Mouse (Mus musculus) T-helper 2 cell (primary cell): Measurements from ENCODE around the gene Fbxo6.
"Not testable (repeated sequence)": the region's sequence is repeated elsewhere in the genome, so short reads cannot be mapped to it uniquely, and the experiment has no call there.

Experiments
- in situ Hi-C: fragments of 300-600 bp; cut with MboI, MseI; formaldehyde crosslinking; loops from one replicate; pipeline ENCODE4 v1.15.1; 2025; ENCODE audit warnings: high pct_unique_total_duplicates

Fbxo6 gene

GRCm38 (mm10) chr4:148151267-148152168 is at the start of gene Fbxo6:
Gene Fbxo6 (minus strand): TSS chr4:148152140.
- in situ Hi-C loops, result loop anchor here (25.0 kb wide), 1 partner anchor 461 kb away; the partner anchor contains the start of gene Masp2

- in situ Hi-C loops, result no loop called here
Observed at GRCm38 (mm10) chr4:148198721-148199120, 46.8 kb upstream of the Fbxo6 start.

DNA sequence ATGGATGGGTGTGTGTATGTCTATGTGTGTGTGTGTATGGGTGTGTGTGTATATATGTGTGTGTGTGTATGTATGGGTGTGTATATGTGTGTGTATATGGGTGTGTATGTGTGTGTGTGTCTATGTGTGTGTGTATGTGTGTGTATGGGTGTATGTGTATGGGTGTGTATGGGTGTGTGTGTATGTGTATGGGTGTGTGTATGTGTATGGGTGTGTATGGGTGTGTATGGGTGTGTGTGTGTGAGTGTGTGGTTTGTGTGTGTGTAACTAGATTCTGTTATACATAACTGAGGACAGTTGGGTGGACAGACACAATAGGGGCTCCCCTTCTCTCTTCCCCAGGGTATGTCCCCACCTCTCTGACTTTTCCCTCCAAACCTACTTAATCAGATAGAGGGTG is 42.5 kb upstream of the Fbxo6 start:
- in situ Hi-C loops, result no loop called here

DNA sequence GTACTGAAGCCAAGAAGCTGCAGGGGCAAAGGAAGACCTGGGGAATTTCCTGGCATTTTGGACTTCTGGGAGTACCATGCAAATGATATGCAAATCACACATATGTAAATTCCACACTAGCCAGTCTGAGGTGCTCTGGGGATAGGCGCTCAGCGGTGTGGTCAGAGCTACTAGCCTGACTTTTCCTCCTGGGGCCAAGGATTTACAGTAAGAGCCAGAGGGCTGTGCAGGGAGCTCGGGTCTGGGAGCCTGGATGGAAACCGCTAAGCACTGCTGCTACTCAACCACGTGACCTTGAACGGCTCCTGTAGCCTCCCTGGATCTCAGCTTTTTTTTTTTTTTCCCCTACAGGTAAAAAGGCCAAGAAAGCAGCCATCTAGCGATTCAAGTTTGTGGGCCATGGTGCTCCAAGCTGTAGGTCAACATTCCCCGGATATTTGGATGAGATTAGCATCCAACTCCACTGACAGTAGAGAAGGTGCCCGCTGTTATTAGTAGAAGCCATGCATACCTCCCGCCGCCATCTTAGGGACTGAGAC is 40.8 kb upstream of the Fbxo6 start:
- in situ Hi-C loops, result no loop called here

- in situ Hi-C loops, result not testable (repeated sequence)
Observed at GRCm38 (mm10) chr4:148188767-148189166, 36.8 kb upstream of the Fbxo6 start.

DNA sequence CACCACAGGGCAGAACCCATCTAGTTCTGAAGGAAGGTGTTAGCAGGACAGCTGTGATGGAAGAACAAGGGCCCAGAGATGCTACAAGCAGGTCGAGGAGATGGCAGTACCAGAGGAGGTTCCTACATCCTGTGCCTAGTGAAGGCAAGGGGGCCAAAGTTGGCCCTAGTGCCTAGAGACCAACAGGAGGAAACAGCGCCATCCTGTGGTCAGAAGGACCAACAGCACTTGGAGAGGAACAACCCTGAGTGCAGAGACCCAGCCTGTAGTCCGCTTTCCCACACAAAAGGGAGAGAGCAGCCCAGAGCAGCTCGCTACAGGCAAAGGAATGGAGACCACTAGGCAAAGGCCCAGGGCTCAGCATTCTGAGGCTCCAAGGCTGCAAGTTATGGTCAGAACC is 33.9 kb upstream of the Fbxo6 start:
- in situ Hi-C loops, result no loop called here

DNA sequence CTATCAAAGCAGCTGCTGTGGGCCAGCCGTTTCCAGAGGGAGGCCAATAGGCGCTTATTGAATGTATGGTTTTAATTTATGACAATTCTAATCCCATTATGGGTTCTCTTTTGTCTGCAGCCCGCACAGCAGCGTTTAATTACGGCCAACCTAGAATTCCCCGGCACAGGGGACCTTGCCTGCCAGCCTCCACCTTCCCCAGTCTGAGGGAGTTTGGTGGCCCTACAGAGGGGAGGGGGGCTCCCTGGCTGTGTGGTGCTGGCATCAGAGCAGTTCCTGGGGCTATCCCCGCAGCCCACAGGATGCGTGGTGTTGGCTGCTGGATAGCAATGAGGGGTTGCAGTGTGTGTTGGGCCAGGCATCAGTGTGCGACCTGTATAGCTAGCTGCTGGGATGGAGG is 32.6 kb upstream of the Fbxo6 start:
- in situ Hi-C loops, result no loop called here

DNA sequence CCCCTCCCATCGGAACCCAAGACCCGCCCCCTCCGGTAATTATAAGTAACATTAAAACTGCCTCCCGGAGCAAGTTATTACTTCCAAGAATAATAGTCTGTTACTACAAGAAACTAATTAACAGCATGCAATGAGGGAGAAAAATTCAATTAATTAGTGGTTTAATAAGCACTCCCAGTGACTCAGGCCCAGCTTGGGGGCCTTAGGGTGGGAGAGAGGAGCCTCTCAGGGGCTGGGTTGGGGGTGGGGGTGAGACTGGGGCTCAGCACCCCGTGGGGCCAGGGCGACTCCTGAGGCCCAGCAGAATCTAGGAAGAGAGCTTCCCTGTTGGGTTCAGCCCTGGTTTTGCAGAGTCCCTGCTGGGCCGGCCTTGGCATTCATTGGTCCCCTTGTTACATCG is 30.4 kb upstream of the Fbxo6 start:
- in situ Hi-C loops, result no loop called here

DNA sequence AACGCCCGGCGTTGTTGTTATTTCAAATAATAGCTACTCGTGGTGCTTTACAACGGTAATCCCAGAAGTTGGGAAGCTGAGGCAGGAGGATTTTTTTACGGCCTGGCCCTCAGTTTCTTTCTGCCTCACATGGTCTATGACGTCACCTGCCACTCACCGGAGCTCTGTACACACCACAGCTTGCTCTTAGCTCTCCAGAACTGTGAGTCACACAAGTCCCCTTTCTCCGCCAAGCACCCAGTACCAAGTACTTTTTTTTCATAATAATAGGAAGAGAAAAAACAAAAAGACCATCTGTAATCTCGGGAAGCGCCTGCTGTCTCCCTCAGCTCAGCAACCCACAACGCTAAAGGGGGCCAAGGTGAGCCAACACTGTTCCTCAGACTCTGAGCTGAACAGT is 29.5 kb upstream of the Fbxo6 start:
- in situ Hi-C loops, result no loop called here

DNA sequence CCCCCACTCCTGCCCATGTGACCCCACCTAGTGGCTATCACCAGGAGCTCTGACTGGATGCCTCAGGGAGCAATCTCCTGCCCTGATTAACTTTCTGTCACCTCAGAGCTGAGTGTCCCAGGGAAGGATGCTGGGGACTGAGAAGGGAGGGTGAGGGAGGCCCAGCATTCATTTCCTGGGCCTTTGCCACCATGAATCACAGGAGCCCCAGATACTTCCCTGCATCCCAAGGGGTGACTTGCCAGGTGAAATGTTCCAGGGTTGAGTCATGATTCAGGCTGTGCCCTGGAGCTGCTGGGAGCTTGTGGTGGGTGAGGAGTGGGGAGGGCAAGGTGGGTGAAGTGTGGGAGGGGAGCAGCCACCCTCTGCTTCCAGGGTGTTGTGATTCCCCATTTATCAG is 25.8 kb upstream of the Fbxo6 start:
- in situ Hi-C loops, result loop anchor here (10.0 kb wide), 1 partner anchor 207 kb away; no protein-coding TSS in a partner anchor

DNA sequence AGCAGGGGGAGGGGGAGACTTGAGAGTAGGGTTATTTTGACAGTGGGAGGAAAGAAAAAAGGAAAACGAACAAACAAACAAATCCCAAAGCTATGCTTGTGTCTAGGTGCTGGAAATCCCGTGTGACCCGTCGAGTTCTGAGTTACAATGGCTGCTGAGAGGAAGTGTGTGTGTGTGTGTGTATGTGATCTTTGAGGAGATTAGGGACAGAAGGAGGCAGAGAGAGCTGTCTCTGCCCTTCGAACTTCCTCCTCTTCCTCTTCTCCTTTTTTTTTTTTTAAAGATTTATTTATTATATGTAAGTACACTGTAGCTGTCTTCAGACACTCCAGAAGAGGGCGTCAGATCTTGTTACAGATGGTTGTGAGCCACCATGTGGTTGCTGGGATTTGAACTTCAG is 24.7 kb upstream of the Fbxo6 start:
- in situ Hi-C loops, result loop anchor here (10.0 kb wide), 1 partner anchor 208 kb away; no protein-coding TSS in a partner anchor

DNA sequence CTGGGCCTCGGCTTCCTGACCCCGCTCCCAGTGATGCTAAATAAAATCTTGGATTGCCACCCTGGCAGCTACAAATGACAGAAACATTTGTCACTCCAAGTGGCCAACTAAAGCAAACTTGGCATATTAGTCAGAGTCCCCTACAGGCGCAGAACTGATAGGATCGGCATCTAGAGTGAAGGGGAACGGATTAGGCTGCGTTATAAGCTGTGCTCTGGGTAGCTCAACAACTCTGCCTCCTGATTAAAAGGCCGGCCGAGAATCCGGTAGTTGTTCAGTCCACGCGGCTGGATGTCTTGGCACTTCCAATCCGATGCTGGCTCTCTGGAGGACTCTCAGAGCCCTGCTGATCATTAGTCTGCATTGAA is 22.5 kb upstream of the Fbxo6 start:
- in situ Hi-C loops, result loop anchor here (5.0 to 25.0 kb wide), 4 partner anchors 113 to 438 kb away; partner anchors contain the start of genes Disp3 and Masp2

GRCm38 (mm10) chr4:148173811-148174494 is 22.0 kb upstream of the Fbxo6 start:
- in situ Hi-C loops, result loop anchor here (5.0 to 25.0 kb wide), 4 partner anchors 113 to 438 kb away; partner anchors contain the start of genes Disp3 and Masp2

GRCm38 (mm10) chr4:148171261-148171660 is 19.3 kb upstream of the Fbxo6 start:
- in situ Hi-C loops, result loop anchor here (5.0 to 25.0 kb wide), 4 partner anchors 116 to 441 kb away; partner anchors contain the start of genes Disp3 and Masp2

DNA sequence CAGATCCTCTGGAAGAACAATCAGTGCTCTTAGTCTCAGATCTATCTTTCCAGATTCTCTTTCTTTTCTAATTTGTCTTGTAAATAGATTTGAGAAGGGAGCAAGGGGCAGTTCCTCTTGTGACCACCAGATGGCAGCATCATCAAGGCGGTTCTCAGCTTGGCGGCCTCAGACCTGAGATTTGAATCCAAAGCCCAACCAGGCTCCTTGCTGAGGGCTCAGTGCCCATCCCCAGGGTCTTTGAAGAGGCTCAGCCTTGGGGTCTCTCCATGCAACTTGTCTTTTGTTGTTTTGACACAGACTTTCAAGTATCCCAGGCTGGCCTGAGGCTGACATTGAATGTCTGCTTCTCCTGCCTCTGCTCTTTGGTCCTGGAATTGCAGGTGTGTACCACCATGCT is 18.9 kb upstream of the Fbxo6 start:
- in situ Hi-C loops, result loop anchor here (5.0 to 25.0 kb wide), 4 partner anchors 116 to 441 kb away; partner anchors contain the start of genes Disp3 and Masp2

GRCm38 (mm10) chr4:148169586-148169985 is 17.6 kb upstream of the Fbxo6 start:
- in situ Hi-C loops, result loop anchor here (5.0 to 25.0 kb wide), 2 partner anchors 57 to 443 kb away; partner anchors contain the start of gene Masp2

DNA sequence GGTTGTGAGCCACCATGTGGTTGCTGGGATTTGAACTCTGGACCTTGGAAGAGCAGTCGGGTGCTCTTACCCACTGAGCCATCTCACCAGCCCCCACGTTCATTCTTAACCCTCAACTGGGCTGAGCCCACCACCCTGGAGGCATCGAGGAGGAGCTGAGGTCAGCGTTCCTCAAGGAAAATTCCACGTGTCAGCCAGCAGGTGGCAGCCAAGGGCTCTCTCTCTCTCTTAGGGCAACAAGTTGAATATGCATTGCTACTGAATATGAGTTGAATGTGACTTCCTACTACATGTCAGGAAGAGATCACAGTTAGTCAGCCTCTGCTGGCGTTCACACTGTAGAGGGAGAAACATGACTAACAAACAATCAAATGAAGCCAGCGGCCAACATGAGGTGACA is 16.3 kb upstream of the Fbxo6 start:
- in situ Hi-C loops, result loop anchor here (5.0 to 25.0 kb wide), 2 partner anchors 56 to 444 kb away; partner anchors contain the start of gene Masp2

- in situ Hi-C loops, result loop anchor here (5.0 to 25.0 kb wide), 2 partner anchors 55 to 445 kb away; partner anchors contain the start of gene Masp2
Observed at GRCm38 (mm10) chr4:148166986-148167385, 15.0 kb upstream of the Fbxo6 start.

DNA sequence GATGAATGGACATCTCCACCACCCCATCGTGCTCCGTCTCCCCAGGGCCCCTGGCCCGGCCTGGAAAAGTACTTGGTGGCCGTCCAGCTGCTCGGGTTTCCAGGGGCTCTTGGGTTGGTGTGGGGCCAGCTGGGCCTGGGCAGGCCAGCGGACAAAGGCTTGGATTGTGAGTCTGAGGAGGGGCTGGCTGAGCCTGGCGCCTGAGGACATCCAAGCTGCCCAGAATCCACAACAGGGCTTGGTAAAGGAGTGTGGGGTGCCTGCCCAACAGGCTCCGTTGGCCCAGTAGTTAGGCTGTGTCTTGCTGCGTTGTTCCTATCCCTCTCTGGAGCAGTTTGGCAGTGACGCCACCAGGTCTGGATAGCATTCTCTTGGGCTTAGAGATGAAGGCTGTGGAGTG is 14.5 kb upstream of the Fbxo6 start:
- in situ Hi-C loops, result loop anchor here (5.0 to 25.0 kb wide), 2 partner anchors 54 to 446 kb away; partner anchors contain the start of gene Masp2

DNA sequence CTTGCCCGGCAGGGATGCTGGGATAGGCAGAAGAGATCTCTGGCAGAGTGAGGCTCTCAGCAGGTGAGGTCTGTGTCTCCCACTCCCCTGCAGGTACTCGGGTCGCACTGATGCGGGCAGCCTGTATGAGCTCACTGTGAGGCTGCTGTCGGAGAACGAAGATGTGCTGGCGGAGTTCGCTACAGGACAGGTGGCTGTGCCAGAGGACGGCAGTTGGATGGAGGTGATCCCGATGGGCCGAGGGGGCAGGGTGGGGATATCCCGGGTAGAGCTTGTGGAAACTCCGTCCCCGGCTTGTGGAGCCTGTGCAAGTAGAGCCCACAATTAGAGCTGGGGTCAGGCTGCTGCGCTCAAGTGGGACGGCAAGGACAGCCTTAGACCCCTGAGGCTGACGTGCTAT is 13.6 kb upstream of the Fbxo6 start:
- in situ Hi-C loops, result loop anchor here (5.0 to 25.0 kb wide), 2 partner anchors 53 to 447 kb away; partner anchors contain the start of gene Masp2

DNA sequence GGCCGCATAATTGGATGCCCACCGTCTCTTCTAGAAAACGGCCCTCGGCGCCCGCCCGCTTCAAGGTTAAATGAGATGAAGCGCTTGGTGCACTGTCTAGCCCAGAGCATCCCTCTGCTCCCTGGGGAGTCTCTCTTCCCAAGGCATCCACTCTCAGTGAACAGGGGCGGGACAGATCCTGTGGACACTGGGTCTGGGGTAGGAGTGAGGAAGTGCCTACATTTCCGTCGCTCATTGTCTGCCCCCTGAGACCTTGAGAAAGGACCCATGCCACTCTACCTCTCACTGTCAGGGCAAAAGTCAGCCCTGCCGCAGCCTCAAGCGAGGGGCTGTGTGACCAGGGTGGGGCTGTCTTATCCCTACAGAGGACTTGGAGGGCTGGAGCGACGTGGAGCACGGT is 12.5 kb upstream of the Fbxo6 start:
- in situ Hi-C loops, result loop anchor here (25.0 kb wide), 1 partner anchor 448 kb away; the partner anchor contains the start of gene Masp2
